Mouse (Mus musculus) midbrain, embryonic 16.5 days (tissue): Measurements from ENCODE around the gene 3425401B19Rik. TPM values are rescaled to one million over a fixed set of nuclear protein-coding genes. Genes with fewer than 3 reads are reported as not detected.

Source experiments
- ATAC-seq: fragments of 200-750 bp; cut with Nextera tagmentation; 2 replicates; pipeline ENCODE4 v1.8.0; 2017; ENCODE audit warnings: moderate TSS enrichment
- H3K27ac ChIP-seq: fragments of 300-500 bp; sonication (generic); 2 replicates; pipeline ENCODE4 v1.5.1; 2014; ENCODE audit warnings: mild to moderate bottlenecking, low read length, mixed read lengths
- H3K27me3 ChIP-seq: fragments of 300-500 bp; sonication (generic); 2 replicates; pipeline ENCODE4 v1.6.1; 2014; ENCODE audit warnings: low read depth, low read length, mixed read lengths; ENCODE audit not compliant: control insufficient read depth, insufficient read depth
- H3K36me3 ChIP-seq: fragments of 300-500 bp; sonication (generic); 2 replicates; pipeline ENCODE4 v1.6.1; 2014; ENCODE audit warnings: mild to moderate bottlenecking, low read length, moderate library complexity, mixed read lengths; ENCODE audit not compliant: control insufficient read depth, insufficient read depth
- H3K4me1 ChIP-seq: fragments of 300-500 bp; sonication (generic); 2 replicates; pipeline ENCODE4 v1.6.1; 2014; ENCODE audit warnings: mild to moderate bottlenecking, low read length, mixed read lengths; ENCODE audit not compliant: control insufficient read depth, insufficient read depth
- H3K4me2 ChIP-seq: fragments of 300-500 bp; sonication (generic); 2 replicates; pipeline ENCODE4 v1.6.1; 2014; ENCODE audit warnings: mild to moderate bottlenecking, low read length, mixed read lengths
- H3K4me3 ChIP-seq: fragments of 300-500 bp; sonication (generic); 2 replicates; pipeline ENCODE4 v1.5.1; 2014; ENCODE audit warnings: low read depth, mild to moderate bottlenecking, low read length, moderate library complexity, mixed read lengths
- H3K9ac ChIP-seq: fragments of 300-500 bp; sonication (generic); 2 replicates; pipeline ENCODE4 v1.6.1; 2014; ENCODE audit warnings: low read depth, low read length, mixed read lengths
- H3K9me3 ChIP-seq: fragments of 300-500 bp; sonication (generic); replicated peaks from 2 replicates; pipeline ENCODE4 v1.6.1; 2014; ENCODE audit warnings: mild to moderate bottlenecking, low read length, mixed read lengths; ENCODE audit not compliant: control insufficient read depth, poor library complexity, severe bottlenecking
- WGBS: fragments of 180-500 bp; shearing (Covaris S2); extraction: QIAGEN DNeasy Blood & Tissue Kit; methylation state at CpG from one replicate; pipeline ENCODE4 v1.1.7; 2014; 5-methylcytosine and 5-hydroxymethylcytosine counted together
- polyA plus RNA-seq: library from polyadenylated mRNA; unstranded; fragments of >200 nt; fragmentation: Nextera tagmentation; extraction: Ambion mirVana; gene quantifications from 2 replicates; pipeline ENCODE4 v1.2.1, GENCODE M21; 2015

The 3425401B19Rik gene
- polyA plus RNA-seq, 1 experiment from 2014 or later, result not detected

DNA sequence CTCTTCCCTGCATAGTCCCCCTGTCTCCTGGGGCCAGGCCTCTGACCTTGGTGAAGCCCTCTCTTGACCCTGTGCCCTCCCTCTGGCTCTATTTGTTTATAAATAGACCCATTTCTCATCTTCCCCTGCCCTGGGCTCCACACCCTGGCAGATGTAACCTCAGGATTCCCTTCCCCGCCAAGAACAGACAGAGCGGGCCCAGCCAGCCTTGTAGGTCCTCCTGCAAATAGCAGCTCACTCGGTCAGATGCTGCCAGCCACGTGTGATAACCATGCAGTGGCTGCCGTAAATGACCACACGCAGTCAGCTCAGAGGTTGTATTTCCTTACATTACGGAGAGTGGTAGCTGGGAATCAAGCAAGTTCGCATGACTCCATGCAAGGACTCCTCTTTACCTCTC, 22.8 kb upstream of the 3425401B19Rik start:
- 80% methylated on average over 8 of the region's 8 CpGs for WGBS
- H3K9me3 ChIP-seq, result no peaks in the 10 kb centered on the region
- H3K27ac ChIP-seq, result no peak overlapping the region
- no peak overlapping the region for H3K4me2 ChIP-seq
- H3K4me3 ChIP-seq, result no peak overlapping the region
- no peaks in the 10 kb centered on the region for H3K36me3 ChIP-seq
- H3K4me1 ChIP-seq, result no peaks in the 10 kb centered on the region
- ATAC-seq, result no peak
- no peak overlapping the region for H3K9ac ChIP-seq
- H3K27me3 ChIP-seq, result no peaks in the 10 kb centered on the region

DNA sequence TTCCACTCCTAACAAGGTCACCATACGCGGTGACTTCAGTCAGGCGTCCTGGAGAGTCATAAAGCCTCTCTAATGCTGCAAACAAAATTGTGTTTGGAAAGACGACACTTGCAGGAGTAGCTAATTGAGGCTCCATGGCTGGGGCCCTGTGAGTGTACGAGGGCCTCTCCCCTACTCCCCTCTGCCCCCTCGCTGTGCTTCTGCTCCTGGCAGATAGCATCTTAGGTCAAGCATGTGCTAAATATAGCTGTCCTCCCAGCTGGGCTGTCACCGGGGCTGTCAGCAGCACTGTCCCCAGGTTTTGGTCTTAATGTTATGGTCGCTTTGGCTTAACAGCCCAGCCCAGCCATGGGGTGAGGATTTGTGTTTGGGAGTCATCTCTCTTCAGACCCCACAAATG, 15.9 kb upstream of the 3425401B19Rik start:
- no peaks in the 10 kb centered on the region for H3K36me3 ChIP-seq
- H3K9ac ChIP-seq, result no peak overlapping the region
- H3K4me3 ChIP-seq, result no peak overlapping the region
- no peaks in the 10 kb centered on the region for H3K4me1 ChIP-seq
- H3K9me3 ChIP-seq, result no peaks in the 10 kb centered on the region
- H3K4me2 ChIP-seq, result no peak overlapping the region
- ATAC-seq, result no peak
- 52% methylated on average over 8 of the region's 8 CpGs for WGBS
- H3K27ac ChIP-seq, result no peak overlapping the region
- H3K27me3 ChIP-seq, result no peaks in the 10 kb centered on the region

- Histone ChIP-seq H3K27ac (no peak overlapping the region), H3K4me2 (no peak overlapping the region), H3K36me3 (no peaks in the 10 kb centered on the region), H3K9me3 (no peaks in the 10 kb centered on the region), H3K27me3 (no peaks in the 10 kb centered on the region), H3K9ac (no peak overlapping the region), H3K4me1 (no peaks in the 10 kb centered on the region), H3K4me3 (no peak overlapping the region)
- 92% methylated on average over 3 of the region's 3 CpGs for WGBS
- ATAC-seq, result no peak
Observed at GRCm38 (mm10) chr14:32698556-32698955, 13.5 kb upstream of the 3425401B19Rik start.

DNA sequence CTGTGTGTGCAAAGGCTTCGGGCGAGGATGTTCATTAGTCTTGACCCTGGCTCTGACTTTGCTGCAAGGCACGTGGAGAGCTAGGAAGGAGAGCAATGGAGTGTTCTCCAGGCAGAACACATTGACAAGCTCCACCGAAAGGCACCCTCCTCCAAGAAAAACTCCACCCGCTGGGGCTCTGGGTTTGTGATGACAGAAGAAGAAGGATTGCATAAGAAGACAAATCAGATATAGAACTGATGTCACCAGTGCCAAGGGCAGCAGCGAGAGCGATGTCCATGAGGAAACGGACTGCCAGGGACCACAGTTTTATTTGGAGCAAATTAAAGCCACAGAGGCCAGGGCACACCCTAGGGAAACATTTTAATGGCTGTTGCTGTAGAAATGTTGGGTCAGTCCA, 12.7 kb upstream of the 3425401B19Rik start:
- ATAC-seq, result no peak
- no peaks in the 10 kb centered on the region for H3K36me3 ChIP-seq
- no peaks in the 10 kb centered on the region for H3K9me3 ChIP-seq
- H3K4me2 ChIP-seq, result no peak overlapping the region
- no peak overlapping the region for H3K9ac ChIP-seq
- no peaks in the 10 kb centered on the region for H3K4me1 ChIP-seq
- no peak overlapping the region for H3K4me3 ChIP-seq
- H3K27ac ChIP-seq, result no peak overlapping the region
- H3K27me3 ChIP-seq, result no peaks in the 10 kb centered on the region
- 87% methylated on average over 8 of the region's 8 CpGs for WGBS

- H3K4me2 ChIP-seq, result no peak overlapping the region
- no peaks in the 10 kb centered on the region for H3K36me3 ChIP-seq
- WGBS, result 78% methylated on average over 2 of the region's 2 CpGs
- no peaks in the 10 kb centered on the region for H3K4me1 ChIP-seq
- no peak overlapping the region for H3K9ac ChIP-seq
- H3K27me3 ChIP-seq, result no peaks in the 10 kb centered on the region
- no peaks in the 10 kb centered on the region for H3K9me3 ChIP-seq
- no peak for ATAC-seq
- H3K27ac ChIP-seq, result no peak overlapping the region
- no peak overlapping the region for H3K4me3 ChIP-seq
Observed at GRCm38 (mm10) chr14:32696344-32696743, 11.3 kb upstream of the 3425401B19Rik start.

GRCm38 (mm10) chr14:32695906-32696305, 10.8 kb upstream of the 3425401B19Rik start:
- H3K9me3 ChIP-seq, result no peaks in the 10 kb centered on the region
- H3K4me2 ChIP-seq, result no peak overlapping the region
- WGBS, result 90% methylated on average over 2 of the region's 2 CpGs
- ATAC-seq, result no peak
- no peak overlapping the region for H3K27ac ChIP-seq
- H3K4me3 ChIP-seq, result no peak overlapping the region
- no peak overlapping the region for H3K9ac ChIP-seq
- no peaks in the 10 kb centered on the region for H3K27me3 ChIP-seq
- no peaks in the 10 kb centered on the region for H3K36me3 ChIP-seq
- H3K4me1 ChIP-seq, result no peaks in the 10 kb centered on the region

- Histone ChIP-seq H3K9ac (no peak overlapping the region), H3K4me3 (no peak overlapping the region), H3K36me3 (no peaks in the 10 kb centered on the region), H3K4me1 (peaks cover 11% of the 10 kb centered on the region; the same call in 1 of the 2 replicates), H3K4me2 (no peak overlapping the region), H3K9me3 (no peaks in the 10 kb centered on the region), H3K27me3 (no peaks in the 10 kb centered on the region), H3K27ac (no peak overlapping the region)
- 87% methylated on average over 19 of the region's 19 CpGs for WGBS
- ATAC-seq, result no peak
Observed at GRCm38 (mm10) chr14:32684735-32685105, 373 bp downstream of the 3425401B19Rik start.

GRCm38 (mm10) chr14:32683982-32684734, 935 bp downstream of the 3425401B19Rik start:
- Histone ChIP-seq H3K9ac (no peak overlapping the region), H3K4me2 (peak overlapping the region; percentile 38), H3K36me3 (no peaks in the 10 kb centered on the region), H3K9me3 (no peaks in the 10 kb centered on the region), H3K4me3 (no peak overlapping the region), H3K27me3 (no peaks in the 10 kb centered on the region), H3K4me1 (peaks cover 11% of the 10 kb centered on the region; the same call in 1 of the 2 replicates), H3K27ac (no peak overlapping the region)
- WGBS, result 30% methylated on average over 19 of the region's 19 CpGs
- ATAC-seq, result peak; percentile 67; the same call in 1 of the 2 replicates

- peaks cover 11% of the 10 kb centered on the region; the same call in 1 of the 2 replicates for H3K4me1 ChIP-seq
- no peaks in the 10 kb centered on the region for H3K9me3 ChIP-seq
- H3K36me3 ChIP-seq, result no peaks in the 10 kb centered on the region
- H3K4me2 ChIP-seq, result no peak overlapping the region
- 60% methylated on average over 19 of the region's 19 CpGs for WGBS
- no peaks in the 10 kb centered on the region for H3K27me3 ChIP-seq
- no peak overlapping the region for H3K27ac ChIP-seq
- H3K4me3 ChIP-seq, result no peak overlapping the region
- peak; percentile 67; the same call in 1 of the 2 replicates for ATAC-seq
- no peak overlapping the region for H3K9ac ChIP-seq
Observed at GRCm38 (mm10) chr14:32683251-32683838, 1.7 kb downstream of the 3425401B19Rik start.
